Mouse (Mus musculus) naive thymus-derived CD4-positive, alpha-beta T cell, adult 2 months (primary cell): ENCODE results near the gene Calr4.

Experiments used
- DNase-seq: peaks from one replicate; pipeline ENCODE4 v3.0.0-alpha.2; 2011; ENCODE audit warnings: low read depth

Gene Calr4

GRCm38 (mm10) chr4:109234185-109234584, at the start of gene Calr4:
TSS of gene Calr4 (plus strand) at chr4:109234485.
- DNase-seq: no peak

GRCm38 (mm10) chr4:109185616-109186405, 48.5 kb upstream of the Calr4 start:
- DNase-seq: no peak

DNA sequence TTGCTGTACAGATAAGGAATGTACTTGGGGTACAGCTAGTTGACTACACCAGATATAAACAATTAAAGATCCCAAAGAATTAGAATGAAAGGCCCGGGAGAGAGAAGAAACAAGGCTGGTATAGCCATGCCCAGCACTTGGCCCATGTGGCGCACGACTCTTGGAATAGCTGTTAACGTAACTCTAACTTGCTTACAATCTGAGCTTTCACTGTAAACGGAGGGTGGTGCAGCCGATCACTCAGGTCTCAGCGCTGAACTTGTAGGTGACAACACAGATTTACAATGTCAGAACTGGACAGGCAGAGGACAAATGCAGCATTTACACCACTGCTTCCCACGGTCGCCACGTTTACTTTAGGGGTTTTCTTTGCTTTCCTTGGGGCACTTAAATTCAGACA, 42.7 kb upstream of the Calr4 start:
- no peak for DNase-seq

- DNase-seq: no peak
These were observed 40.4 kb upstream of the Calr4 start for GRCm38 (mm10) chr4:109193886-109194285.

- DNase-seq: no peak
These were observed 38.2 kb upstream of the Calr4 start for GRCm38 (mm10) chr4:109195900-109196629.

- DNase-seq: no peak
These were observed 35.2 kb upstream of the Calr4 start for GRCm38 (mm10) chr4:109199069-109199468.

GRCm38 (mm10) chr4:109201582-109202424, 32.5 kb upstream of the Calr4 start, which contains the start of gene Osbpl9:
TSS of gene Osbpl9 (minus strand) at chr4:109202272.
- DNase-seq: peak; percentile 99

- DNase-seq: no peak
These were observed 30.4 kb upstream of the Calr4 start for GRCm38 (mm10) chr4:109203931-109204330.

DNA sequence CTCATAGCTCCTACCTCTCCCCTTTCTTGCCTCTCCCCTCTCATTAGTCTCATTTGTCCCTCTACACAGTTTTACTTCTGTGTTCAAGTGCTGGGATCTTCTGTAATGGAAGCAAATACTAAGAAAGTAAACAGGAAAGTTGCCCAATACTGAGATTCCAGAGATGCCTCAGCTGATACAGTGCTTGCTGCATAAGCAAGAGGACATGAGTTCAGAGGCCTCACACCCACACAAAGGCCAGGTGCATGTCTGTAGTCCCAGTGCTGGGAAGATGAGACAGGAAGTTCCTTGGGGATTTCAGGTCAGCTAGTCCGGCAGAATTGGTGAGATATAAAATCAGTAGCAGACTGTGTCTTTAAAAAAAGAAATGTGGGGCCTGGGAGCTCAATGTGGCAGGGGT, 29.9 kb upstream of the Calr4 start:
- DNase-seq: no peak

DNA sequence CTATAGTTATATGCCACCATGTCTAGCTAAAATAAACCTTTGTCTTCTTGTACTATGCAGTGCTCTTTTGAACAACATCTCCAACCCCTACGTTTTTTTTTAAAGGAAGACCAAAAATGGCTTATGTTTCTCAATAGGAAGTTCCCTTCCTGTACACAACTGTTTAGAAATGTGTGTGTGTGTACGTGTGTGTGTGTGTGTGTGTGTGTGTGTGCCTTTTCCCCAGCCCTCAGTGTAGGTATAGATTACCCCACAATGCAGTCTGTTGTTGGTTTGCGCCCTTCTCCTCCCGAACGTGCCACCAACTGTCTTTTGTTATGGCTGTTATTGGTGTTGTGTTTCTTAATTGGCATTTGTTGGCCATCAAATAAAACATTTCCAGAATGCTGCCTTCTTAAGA, 26.8 kb upstream of the Calr4 start:
- no peak for DNase-seq

DNA sequence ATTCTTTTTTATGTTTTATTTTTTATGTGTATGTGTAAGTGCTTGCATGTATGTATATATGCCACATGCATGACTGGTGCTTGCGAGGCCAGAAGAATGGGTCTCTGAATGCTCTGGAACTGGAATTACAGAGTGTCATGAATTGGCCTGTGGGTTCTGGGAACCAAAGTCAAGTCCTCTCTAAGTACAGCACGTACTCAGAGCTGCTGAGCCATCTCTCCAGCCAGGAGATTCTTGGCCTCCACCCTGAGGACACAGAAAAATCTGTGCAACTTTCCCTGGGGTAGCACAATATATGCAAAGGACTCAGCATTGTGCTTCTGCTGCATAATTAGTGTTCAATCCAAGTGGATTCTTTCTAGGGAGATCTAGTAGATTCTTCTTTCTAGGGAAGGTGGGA, 24.0 kb upstream of the Calr4 start:
- no peak for DNase-seq

DNA sequence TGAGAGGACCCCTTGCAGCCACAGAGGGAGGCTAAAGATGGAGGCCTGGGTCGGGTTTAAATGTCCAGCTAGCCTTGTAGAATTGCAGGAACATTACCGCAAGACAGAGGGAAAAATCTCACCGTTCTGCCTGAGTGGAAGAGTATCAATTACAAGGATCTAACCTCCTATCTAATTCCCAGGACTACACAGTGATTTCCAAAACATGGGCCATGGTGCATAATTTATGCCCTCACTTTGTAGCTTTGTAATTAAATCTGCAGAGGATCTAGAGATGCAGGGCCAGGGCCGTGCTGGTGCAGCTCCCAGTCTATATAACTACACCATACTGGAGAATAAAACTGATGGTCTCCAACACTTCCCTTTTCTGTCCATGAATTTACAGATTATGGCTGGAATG, 23.4 kb upstream of the Calr4 start:
- DNase-seq: no peak

- DNase-seq: no peak
These were observed 20.3 kb upstream of the Calr4 start for GRCm38 (mm10) chr4:109213986-109214385.

GRCm38 (mm10) chr4:109218008-109218407, 16.3 kb upstream of the Calr4 start:
- DNase-seq: no peak

- no peak for DNase-seq
These were observed 13.8 kb upstream of the Calr4 start for GRCm38 (mm10) chr4:109220441-109220940.

GRCm38 (mm10) chr4:109222001-109222400, 12.3 kb upstream of the Calr4 start:
- no peak for DNase-seq

DNA sequence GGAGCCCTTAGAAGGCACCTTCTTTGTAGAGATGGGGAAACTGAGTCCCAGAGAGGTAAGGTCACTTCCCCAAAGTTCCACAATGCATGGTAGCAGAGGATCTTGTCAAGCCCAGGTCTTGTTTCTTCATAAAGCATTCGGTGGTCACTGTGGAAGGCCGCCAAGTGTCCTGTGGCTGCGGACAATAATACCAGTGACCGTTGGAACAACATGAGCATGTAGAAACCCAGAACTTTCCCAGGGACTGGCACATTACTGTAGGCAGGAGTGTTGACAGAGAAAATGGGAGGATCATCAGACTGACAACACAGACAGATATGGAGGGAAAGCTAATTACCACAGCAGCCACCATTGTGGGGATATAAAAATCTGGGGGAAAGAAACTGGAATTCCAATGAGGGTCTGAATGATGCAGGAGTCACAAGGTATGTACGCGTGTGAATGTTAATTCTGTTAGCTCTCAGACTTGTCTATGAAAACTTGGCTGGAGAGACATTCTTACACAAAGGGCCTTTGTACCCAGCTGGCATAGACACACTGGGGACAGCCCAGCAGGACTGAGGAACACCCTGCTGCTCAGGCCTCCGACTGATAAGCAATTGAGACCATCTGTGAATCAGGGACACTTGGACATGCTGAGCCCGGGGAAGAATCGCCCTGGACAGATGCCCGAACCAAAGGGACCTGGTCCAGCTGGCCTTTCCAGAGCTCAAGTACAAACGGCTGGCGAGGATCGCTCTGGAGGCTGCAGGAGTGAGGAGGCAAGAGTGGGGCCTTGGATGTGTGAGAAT, 9.3 kb upstream of the Calr4 start:
- DNase-seq: no peak

GRCm38 (mm10) chr4:109225606-109226005, 8.7 kb upstream of the Calr4 start:
- DNase-seq: no peak

DNA sequence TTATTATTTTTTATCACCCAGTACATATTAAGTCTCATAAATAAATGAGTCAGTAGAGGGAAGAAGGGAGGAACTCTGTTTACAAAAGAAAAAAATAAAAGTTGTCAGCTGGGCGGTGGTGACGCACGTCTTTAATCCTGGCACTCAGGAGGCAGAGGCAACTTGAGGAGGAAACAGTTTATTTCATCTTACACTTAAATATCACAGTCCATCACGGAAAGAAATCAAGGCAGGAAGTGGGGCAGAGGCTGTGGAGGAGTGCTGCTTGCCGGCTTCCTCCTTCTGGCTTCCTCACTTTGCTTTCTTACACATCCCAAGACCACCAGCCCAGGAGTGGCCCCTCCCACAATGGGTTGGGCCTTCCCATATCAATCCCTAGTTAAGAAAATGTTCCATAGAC, 8.2 kb upstream of the Calr4 start:
- DNase-seq: peak; percentile 56

- DNase-seq: peak; percentile 74
These were observed 4.5 kb upstream of the Calr4 start for GRCm38 (mm10) chr4:109229766-109230279.

- no peak for DNase-seq
These were observed 593 bp downstream of the Calr4 start for GRCm38 (mm10) chr4:109234806-109235350.
